Mouse (Mus musculus): Measurements from ENCODE around the gene Clint1.

DNA sequence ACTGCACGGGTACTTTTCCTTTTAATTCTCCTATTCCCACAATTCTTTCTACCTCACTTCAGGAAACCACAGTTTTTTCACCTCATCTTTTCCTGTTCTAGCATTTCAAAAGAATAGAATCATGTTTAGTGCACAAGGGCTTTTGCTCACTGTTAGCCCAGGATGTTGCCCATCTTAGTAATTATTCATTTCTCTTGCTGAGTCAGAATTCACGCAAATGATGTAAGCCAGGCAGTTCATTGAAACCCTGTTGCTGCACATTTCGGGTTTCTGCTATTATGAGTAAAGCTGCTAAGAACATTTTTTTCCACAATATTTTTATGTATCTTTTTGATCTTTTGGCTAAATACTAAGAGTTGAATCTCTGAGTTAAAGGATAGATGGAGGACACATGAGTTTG is 11.5 kb upstream of the Clint1 start:
- TF ChIP-seq CTCF (IDR thresholded peaks at IDR 0.05; ENCODE audit: borderline replicate concordance, insufficient read depth, low read length) (no peak), POLR2A (IDR thresholded peaks at IDR 0.05; ENCODE audit: low read depth, low read length) (no peak)
